Mouse (Mus musculus) adrenal gland, postnatal 4 days (tissue): Measurements from ENCODE around the gene Bicra. TPM values are rescaled to one million over a fixed set of nuclear protein-coding genes. Genes with fewer than 3 reads are reported as not detected.

Experiments used
- DNase-seq, 2 experiments: peaks; one replicate each; pipeline ENCODE4 v3.0.0; 2021 to 2022; ENCODE audit warnings: low spot score in 2 of 2, mixed read lengths in 2 of 2
- long read RNA-seq, 2 experiments: library from polyadenylated mRNA; stranded (forward); transcript quantifications; one replicate each; pipeline ENCODE4 v2.0.0; 2021
- total RNA-seq, 2 experiments: library from RNA; stranded (reverse); gene quantifications; 2 replicates each; pipeline ENCODE4 v1.2.3; 2021

The Bicra gene
- 10 to 100 TPM; 14.4 to 14.6 TPM for total RNA-seq
- long read RNA-seq, experiment 1, partial matches to known transcripts: 1 of 5 reads
- long read RNA-seq, experiment 1, other reads (novel, unspliced or antisense): 4 of 5 reads
- long read RNA-seq, experiment 2, partial matches to known transcripts: 2 of 12 reads
- long read RNA-seq, experiment 2, other reads (novel, unspliced or antisense): 10 of 12 reads

DNA sequence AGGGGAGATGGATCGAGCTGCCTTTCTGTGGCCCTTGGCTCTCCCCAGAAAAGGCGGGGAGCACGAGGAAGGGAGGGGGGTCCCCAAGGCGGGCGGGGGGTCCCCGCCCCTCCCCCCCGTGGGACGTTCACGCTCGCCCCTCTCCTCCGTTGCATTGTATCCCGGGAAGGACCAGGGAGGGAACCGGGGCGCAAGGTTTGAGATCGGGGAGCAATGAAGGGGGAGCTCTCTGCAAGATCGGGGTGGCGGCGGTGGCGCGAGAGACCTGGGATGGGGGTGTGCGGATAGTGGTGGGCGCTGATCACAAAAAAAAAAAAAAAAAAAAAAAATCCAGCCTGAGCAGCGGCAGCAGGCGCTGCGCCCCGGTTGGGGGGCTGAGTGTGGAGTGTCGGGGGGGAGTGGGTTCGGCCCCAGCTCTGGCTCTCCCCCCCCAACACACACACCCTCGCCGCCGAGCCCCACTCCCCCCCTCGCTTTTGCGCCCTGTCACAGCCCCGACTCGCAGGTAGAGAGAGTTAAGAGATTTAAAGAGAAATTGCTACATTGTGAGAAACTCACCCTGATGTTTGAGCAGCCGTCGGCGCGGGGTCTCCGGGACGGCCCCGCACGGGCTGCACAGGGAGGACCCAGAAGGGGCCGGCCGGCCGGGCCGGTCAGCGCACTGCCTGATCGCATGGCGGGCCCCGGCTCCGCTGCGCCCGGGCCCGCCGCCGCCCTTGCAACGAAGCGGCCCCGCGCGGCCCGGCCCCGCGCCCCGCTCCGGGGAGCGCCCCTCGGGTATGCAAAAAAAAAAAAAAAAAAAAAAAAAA, at the start of gene Bicra:
TSS of gene Bicra (minus strand) at position 584 of the 809 bp plus-strand sequence.
- peak; percentile 75 to 80 for DNase-seq

- no peak for DNase-seq
Measured at GRCm38 (mm10) chr7:16094592-16094991, 46.9 kb upstream of the Bicra start.

DNA sequence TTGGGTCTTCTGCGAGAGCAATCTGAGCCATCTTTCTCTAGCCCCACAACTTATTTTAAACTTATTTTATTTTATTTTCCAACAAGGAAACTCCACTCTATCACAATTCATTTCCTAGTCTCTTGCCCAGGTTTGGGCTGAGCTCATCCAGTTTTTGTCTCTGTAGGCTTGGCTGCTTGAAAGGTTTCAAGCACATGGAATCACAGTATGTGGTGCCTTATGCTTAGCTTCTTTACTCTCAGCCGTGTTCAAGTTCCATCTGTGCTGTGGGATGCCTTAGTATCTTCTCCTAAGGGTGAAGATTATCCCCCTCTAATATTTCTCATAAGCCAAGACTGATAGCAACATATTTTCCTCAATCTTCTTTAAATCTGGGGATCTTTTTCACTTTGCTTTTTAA, 39.9 kb upstream of the Bicra start:
- no peak for DNase-seq

- DNase-seq: no peak
Measured at GRCm38 (mm10) chr7:16083361-16083760, 35.6 kb upstream of the Bicra start.

- no peak for DNase-seq
Measured at GRCm38 (mm10) chr7:16080581-16080980, 32.9 kb upstream of the Bicra start.

- DNase-seq: no peak
Measured at GRCm38 (mm10) chr7:16079947-16080346, 32.2 kb upstream of the Bicra start.

DNA sequence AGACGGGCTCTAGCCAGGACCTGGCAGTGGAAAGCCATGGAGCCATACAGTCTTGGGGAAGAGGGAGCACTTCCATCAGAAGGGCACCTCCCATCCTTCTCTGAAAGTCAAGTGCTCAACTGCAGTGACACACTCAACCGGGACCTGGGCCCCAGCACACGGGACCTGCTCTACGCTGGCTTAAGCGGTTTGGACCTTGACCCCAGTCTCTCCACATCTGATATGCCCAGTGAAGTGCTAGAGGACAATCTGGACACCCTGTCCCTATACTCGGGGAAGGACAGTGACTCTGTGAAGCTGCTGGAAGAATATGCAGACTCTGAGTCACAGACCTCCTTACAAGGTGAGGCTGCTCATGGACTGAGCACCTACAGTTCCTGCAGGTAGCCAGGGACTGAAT, 24.2 kb upstream of the Bicra start:
- no peak for DNase-seq

GRCm38 (mm10) chr7:16070846-16071245, 23.1 kb upstream of the Bicra start:
- DNase-seq: no peak

- no peak for DNase-seq
Measured at GRCm38 (mm10) chr7:16063490-16063889, 15.8 kb upstream of the Bicra start.

DNA sequence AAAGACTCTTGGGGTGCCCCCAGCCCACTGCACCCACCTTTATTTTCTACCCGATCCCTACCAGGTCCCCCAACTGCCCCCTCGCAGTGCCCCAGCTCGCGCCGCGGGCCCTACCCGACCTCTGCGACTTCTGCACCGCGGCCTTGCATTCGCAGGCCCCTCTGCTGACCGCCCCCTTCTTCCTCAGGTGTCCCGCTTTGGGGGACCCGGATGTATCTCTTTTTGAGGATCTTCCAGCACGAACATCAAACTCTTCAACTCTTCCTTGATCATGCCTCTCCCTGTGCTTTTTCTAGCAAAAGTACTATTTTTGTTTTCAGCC, 14.3 kb upstream of the Bicra start:
- DNase-seq: no peak

DNA sequence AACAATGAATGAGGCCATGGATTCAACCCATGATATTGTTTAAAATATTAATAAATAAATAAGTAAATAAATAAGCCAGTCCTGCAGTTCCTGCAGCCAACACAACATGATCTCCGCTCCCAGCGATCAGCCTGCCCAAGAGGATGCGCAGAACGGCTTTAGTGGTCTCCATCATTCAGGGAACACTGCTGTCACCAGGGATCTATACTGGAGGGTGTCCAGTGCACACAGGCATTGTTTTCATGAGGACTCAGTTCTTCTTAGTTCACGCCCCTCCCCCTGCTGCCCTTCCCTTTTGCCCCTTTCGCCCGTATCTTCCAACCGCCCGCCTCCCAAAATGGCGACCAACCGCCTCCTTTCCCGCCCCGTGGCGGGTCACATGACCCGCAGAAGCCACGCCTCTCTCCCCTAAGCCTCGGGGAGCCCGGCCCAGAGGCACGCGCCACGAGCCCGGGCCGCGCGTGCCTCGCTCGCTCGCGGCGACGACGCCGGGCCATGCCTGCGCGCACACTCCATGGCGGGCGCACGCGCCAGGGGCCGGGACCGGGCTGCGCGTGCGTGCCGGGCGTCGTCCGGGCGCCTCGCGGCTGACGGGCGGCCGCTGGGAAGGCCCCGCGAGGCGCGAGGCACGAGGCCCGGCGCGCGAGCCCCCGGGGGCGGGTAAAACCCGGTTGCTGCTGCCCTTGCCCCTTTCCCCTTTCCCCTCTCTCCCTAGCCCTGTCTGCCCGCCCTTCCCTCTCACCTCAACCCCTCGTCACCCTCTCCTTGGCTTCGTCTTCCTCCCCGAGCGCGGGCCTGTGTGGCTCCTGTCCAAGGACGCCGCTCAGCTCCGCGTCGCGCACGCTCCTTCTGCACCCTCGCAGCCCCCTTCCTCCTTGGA, 13.7 kb upstream of the Bicra start, which contains the start of gene Zfp541:
TSS of gene Zfp541 (plus strand) at position 596 of the 880 bp plus-strand sequence.
- no peak for DNase-seq

- DNase-seq: no peak
Measured at GRCm38 (mm10) chr7:16057136-16057534, 9.4 kb upstream of the Bicra start.

GRCm38 (mm10) chr7:16056459-16057135, 8.9 kb upstream of the Bicra start:
- DNase-seq: no peak

- DNase-seq: no peak
Measured at GRCm38 (mm10) chr7:16055665-16056064, 7.9 kb upstream of the Bicra start.

DNA sequence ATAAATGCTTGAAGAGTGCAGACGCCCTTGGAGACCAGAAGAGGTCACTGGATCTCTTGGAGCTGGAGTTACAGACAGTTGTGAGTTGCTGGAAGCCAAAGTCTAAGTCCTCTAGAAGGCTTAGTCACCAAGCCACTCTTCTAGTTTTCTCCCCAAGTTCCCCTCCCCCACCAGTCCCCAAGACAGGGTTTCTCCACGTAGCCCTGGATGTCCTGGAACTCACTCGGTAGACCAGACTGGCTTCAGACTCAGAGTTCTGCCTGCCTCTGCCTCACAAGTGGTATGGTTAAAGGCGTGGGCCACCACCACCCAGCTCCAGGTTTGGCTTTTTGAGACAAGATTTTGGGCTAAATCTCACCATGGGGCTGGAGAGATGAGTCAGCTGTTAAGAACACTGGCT, 7.2 kb upstream of the Bicra start:
- no peak for DNase-seq

GRCm38 (mm10) chr7:16053105-16053504, 5.4 kb upstream of the Bicra start:
- no peak for DNase-seq

DNA sequence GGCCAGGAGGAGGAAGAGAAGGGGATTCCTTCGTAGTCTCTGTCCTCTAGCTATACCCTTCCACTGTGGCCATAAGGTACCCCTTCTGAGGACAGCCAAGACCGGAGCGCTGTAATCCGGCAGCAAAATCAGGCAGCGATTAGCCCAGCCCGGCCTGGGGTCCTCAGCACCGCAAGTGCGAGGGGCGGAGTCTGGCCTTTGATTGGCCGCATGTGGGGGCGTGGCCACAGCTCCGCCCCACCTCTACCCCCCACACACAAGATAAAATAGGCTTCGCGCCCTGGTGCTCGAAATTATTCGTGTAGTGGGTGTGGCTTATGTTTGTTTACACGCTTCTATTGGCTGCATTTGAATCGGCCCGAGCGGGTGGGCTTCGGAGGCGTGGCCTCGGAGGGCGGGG, 5.0 kb upstream of the Bicra start:
- DNase-seq: peak; percentile 86 to 88

DNA sequence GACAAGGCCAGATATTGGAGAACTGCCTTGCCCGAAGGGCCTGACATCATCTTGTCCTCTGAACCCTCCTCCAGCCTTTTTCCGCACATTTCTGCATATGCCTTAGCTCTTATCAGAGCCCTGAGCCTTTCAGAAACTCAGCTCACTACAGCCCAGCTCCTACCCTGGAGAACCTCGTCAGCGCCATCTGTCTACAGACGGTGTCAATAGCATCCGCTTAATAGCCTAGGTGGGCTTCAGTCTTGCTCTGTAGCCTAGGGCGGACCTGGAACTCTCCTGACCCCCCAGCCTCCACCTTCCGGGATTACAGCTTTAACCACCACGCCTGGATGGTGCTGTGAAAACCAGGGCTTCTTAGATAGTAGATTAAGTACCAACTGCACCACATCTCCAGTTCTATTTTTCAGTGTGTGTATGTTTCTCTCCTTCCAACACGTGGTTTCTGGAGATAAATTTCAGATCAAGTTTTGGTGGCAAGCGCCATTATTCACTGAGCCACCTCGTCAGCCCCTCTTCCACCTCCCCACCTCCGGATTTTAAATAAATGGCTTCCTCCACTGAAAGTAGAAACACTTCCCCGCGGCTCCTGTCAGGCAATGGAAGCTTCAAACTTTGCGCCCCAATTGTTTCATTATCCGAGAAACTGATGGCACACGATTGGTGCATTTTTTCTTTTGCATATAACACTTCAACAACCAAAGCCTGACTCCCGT, 4.3 kb upstream of the Bicra start:
- DNase-seq: peak; percentile 38 to 69

DNA sequence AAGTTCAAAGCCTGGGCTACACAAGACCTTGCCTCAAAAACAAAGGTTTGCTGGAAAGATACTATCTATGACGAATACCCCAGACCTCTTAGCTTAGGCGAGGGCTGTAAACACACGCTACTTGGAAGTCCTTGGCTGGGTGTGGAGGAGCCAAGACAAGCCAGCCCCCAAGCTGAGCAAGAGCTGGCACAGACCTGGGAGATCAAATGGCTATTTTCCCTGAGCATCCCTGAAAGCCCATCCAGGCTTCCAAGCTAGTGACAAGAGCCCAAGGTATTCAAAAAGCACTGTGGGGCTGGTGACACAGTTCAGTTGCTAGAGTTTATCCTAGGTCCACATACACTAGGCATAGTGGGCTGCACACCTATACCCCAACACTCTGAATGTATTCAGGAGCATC, 2.9 kb upstream of the Bicra start:
- no peak for DNase-seq

GRCm38 (mm10) chr7:16049576-16049915, 1.8 kb upstream of the Bicra start:
- DNase-seq: no peak
